Mouse (Mus musculus) liver, embryonic 11.5 days (tissue): Measurements from ENCODE around the gene Bbs4. TPM values are rescaled to one million over a fixed set of nuclear protein-coding genes. Genes with fewer than 3 reads are reported as not detected.

Experiments
- ATAC-seq: fragments of 200-750 bp; cut with Nextera tagmentation; replicated peaks from 2 replicates; pipeline ENCODE4 v1.8.0; 2017; ENCODE audit warnings: moderate number of reproducible peaks, mild to moderate bottlenecking, moderate TSS enrichment, moderate library complexity; ENCODE audit not compliant: low FRiP score
- DNase-seq: peaks from one replicate; pipeline ENCODE4 v3.0.0-alpha.2; 2017; ENCODE audit warnings: low spot score
- H3K27ac ChIP-seq: fragments of 300-500 bp; sonication (generic); 2 replicates; pipeline ENCODE4 v1.5.1; 2014; ENCODE audit warnings: mild to moderate bottlenecking, low read depth, low read length, control low read depth
- H3K27me3 ChIP-seq: fragments of 300-500 bp; sonication (generic); replicated peaks from 2 replicates; pipeline ENCODE4 v1.6.1; 2014; ENCODE audit warnings: low read length, mixed read lengths; ENCODE audit not compliant: control insufficient read depth, insufficient read depth
- H3K36me3 ChIP-seq: fragments of 300-500 bp; sonication (generic); 2 replicates; pipeline ENCODE4 v1.6.1; 2014; ENCODE audit warnings: mild to moderate bottlenecking, low read length, moderate library complexity, mixed read lengths; ENCODE audit not compliant: control insufficient read depth, insufficient read depth
- H3K4me1 ChIP-seq: fragments of 300-500 bp; sonication (generic); replicated peaks from 2 replicates; pipeline ENCODE4 v1.6.1; 2014; ENCODE audit warnings: low read length, mixed read lengths; ENCODE audit not compliant: control insufficient read depth, insufficient read depth
- H3K4me2 ChIP-seq: fragments of 300-500 bp; sonication (generic); 2 replicates; pipeline ENCODE4 v1.6.1; 2014; ENCODE audit warnings: mild to moderate bottlenecking, control low read depth, moderate library complexity
- H3K4me3 ChIP-seq: fragments of 300-500 bp; sonication (generic); 2 replicates; pipeline ENCODE4 v1.5.1; 2014; ENCODE audit warnings: low read depth, low read length, control low read depth
- H3K9ac ChIP-seq: fragments of 300-500 bp; sonication (generic); 2 replicates; pipeline ENCODE4 v1.6.1; 2014; ENCODE audit warnings: low read depth, low read length, control low read depth
- H3K9me3 ChIP-seq: fragments of 300-500 bp; sonication (generic); 2 replicates; pipeline ENCODE4 v1.6.1; 2016; ENCODE audit warnings: low read length, inconsistent platforms, mixed read lengths; ENCODE audit not compliant: control insufficient read depth
- WGBS: fragments of 180-500 bp; shearing (Covaris S2); extraction: QIAGEN DNeasy Blood & Tissue Kit; methylation state at CpG from one replicate; pipeline ENCODE4 v1.1.7; 2014; 5-methylcytosine and 5-hydroxymethylcytosine counted together
- polyA plus RNA-seq: library from polyadenylated mRNA; unstranded; fragments of >200 nt; fragmentation: Nextera tagmentation; extraction: Ambion mirVana; gene quantifications from 2 replicates; pipeline ENCODE4 v1.2.1, GENCODE M21; 2014

Gene Bbs4
- polyA plus RNA-seq, 1 experiment from 2014 or later: 6.3 TPM

DNA sequence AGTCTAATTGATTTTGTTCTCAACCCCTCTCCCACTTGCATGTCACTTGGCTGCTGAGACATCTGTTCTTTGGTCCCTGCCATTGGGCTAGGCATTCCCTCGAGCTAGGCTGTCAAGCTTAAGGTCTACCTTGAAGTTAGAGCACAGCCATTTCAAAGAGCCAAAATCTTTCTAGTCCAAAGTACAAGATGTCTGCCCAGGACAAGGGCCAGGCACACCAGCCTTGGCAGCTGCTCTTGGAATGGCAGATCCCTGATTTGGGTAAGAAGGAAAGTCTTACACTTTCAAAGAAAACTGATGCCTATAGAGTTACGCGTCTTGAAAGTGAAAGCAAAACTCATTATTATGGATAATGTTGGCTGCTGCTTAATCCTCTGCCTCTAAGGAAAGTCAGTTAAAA is 37.1 kb downstream of the Bbs4 start:
- Histone ChIP-seq H3K9ac (no peak overlapping the region), H3K36me3 (peaks cover 20% of the 10 kb centered on the region; the same call in 1 of the 2 replicates), H3K4me3 (no peak overlapping the region), H3K9me3 (no peaks in the 10 kb centered on the region), H3K4me2 (no peak overlapping the region), H3K4me1 (no peaks in the 10 kb centered on the region), H3K27ac (no peak overlapping the region), H3K27me3 (no peaks in the 10 kb centered on the region)
- WGBS: 87% methylated on average over 3 of the region's 3 CpGs
- no peak for ATAC-seq
- no peak for DNase-seq

- H3K9me3 ChIP-seq: no peaks in the 10 kb centered on the region
- no peak overlapping the region for H3K4me3 ChIP-seq
- H3K4me2 ChIP-seq: no peak overlapping the region
- WGBS: 88% methylated on average over 3 of the region's 3 CpGs
- no peaks in the 10 kb centered on the region for H3K4me1 ChIP-seq
- no peak for DNase-seq
- no peak for ATAC-seq
- peaks cover 29% of the 10 kb centered on the region for H3K36me3 ChIP-seq
- H3K9ac ChIP-seq: no peak overlapping the region
- no peak overlapping the region for H3K27ac ChIP-seq
- no peaks in the 10 kb centered on the region for H3K27me3 ChIP-seq
Measured at GRCm38 (mm10) chr9:59311284-59311670, 42.0 kb downstream of the Bbs4 start.

DNA sequence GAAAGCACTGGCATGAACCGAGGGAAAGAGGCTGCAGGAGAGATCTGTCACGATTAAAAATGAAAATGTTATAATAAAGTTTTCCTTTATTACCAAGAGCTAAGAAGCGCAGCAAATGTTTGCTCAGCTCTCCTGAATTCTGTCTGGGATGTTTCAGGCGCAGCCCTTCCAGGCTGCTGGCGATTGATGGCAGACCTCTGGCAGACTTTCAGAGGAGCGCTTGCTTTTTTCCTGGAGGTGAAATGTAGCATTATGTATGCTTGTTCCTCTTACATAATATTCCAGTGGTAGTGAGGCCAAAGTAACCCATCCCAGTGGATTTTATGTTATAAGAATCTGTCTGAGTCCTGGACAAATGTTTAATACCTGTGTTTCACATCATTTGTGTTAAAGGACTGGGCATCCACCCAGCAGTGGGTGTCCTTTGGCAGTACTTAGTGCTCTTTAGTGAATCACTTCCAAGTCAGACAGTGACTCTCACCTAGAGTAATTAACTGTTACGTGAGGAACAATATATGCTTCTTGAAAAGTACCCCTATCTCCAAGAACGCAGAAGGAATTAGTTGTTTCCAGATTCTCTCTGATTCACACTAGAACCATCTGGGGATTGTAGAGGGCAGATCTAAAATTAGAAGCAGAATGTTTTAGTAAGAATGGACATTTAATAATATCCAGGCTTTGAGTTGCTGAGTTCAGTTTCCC is 42.6 kb downstream of the Bbs4 start:
- no peak for DNase-seq
- H3K4me3 ChIP-seq: no peak overlapping the region
- no peak overlapping the region for H3K4me2 ChIP-seq
- H3K4me1 ChIP-seq: no peaks in the 10 kb centered on the region
- no peak overlapping the region for H3K9ac ChIP-seq
- H3K36me3 ChIP-seq: peaks cover 33% of the 10 kb centered on the region
- 88% methylated on average over 8 of the region's 8 CpGs for WGBS
- H3K27me3 ChIP-seq: no peaks in the 10 kb centered on the region
- H3K9me3 ChIP-seq: no peaks in the 10 kb centered on the region
- no peak overlapping the region for H3K27ac ChIP-seq
- no peak for ATAC-seq

DNA sequence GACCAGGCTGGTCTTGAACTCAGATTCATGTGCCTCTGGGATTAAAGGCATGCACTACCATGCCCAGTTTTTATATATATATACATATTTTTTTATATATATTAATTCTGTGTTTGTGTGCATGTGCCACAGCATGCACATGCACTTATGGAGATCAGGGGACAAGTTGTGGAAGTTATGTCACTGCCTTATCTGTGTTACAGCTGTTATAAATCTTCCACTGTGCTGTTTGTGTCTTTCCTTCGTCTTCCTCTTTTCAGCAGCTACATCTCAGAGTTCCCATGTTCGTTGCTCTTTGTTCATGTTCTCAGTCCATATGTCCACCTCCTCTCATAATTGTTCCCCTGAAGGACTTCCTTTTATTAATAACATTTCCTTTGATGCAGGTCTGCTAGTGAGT is 45.4 kb downstream of the Bbs4 start:
- Histone ChIP-seq H3K36me3 (peaks cover 25% of the 10 kb centered on the region), H3K27ac (no peak overlapping the region), H3K27me3 (no peaks in the 10 kb centered on the region), H3K4me3 (no peak overlapping the region), H3K4me2 (no peak overlapping the region), H3K9me3 (no peaks in the 10 kb centered on the region), H3K4me1 (no peaks in the 10 kb centered on the region), H3K9ac (no peak overlapping the region)
- WGBS: 60% methylated on average over 2 of the region's 2 CpGs
- ATAC-seq: no peak
- DNase-seq: no peak

DNA sequence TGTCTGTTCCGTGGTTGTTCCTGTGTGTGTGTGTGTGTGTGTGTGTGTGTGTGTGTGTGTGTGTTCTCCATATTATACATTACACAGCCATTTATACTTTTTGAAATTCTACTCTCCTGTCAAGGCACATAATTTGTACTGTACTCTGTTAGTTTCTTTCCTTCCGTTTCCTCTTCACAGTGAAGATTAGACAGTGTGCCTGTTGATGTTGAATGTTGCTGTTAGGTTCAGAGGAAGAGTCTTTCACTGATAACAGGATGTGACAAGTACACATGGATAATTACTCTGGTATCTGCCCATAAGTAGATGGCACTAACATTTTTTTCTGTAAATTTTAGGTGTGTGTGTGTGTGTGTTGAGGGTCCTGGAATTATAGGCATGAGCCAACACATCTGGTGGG is 56.9 kb downstream of the Bbs4 start:
- Histone ChIP-seq H3K4me2 (no peak overlapping the region), H3K27me3 (no peaks in the 10 kb centered on the region), H3K9me3 (no peaks in the 10 kb centered on the region), H3K36me3 (peaks cover under 1% of the 10 kb centered on the region; the same call in 1 of the 2 replicates), H3K27ac (no peak overlapping the region), H3K9ac (no peak overlapping the region), H3K4me1 (peaks cover 18% of the 10 kb centered on the region), H3K4me3 (no peak overlapping the region)
- WGBS: 67% methylated on average over 2 of the region's 2 CpGs
- ATAC-seq: no peak
- DNase-seq: no peak

DNA sequence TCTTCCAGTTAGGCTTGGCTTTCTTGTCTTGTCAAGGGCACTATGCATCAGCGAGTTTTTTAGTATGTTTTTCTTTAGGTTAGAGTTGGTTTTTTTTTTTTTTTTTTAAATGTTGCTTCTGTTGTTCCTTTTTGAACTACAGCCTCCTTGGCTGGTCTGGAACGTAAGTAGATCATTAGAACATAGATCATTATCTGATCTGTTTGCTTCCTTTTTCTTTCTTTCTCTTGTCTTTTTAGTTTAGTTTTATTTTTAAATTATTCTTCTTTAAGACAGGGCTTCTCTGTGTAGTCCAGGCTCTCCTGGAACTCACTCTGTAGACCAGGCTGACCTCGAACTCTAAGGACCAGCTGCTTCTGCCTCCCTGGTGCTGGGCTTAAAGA is 60.8 kb downstream of the Bbs4 start:
- WGBS: 38% methylated on average over 3 of the region's 3 CpGs
- Histone ChIP-seq H3K27me3 (no peaks in the 10 kb centered on the region), H3K4me3 (peak overlapping the region; percentile 99), H3K27ac (no peak overlapping the region), H3K9me3 (no peaks in the 10 kb centered on the region), H3K36me3 (no peaks in the 10 kb centered on the region; the same call in 1 of the 2 replicates), H3K4me2 (peak overlapping the region; percentile 74), H3K4me1 (peaks cover 45% of the 10 kb centered on the region), H3K9ac (peak overlapping the region; percentile 95)
- no peak for DNase-seq
- ATAC-seq: no peak

DNA sequence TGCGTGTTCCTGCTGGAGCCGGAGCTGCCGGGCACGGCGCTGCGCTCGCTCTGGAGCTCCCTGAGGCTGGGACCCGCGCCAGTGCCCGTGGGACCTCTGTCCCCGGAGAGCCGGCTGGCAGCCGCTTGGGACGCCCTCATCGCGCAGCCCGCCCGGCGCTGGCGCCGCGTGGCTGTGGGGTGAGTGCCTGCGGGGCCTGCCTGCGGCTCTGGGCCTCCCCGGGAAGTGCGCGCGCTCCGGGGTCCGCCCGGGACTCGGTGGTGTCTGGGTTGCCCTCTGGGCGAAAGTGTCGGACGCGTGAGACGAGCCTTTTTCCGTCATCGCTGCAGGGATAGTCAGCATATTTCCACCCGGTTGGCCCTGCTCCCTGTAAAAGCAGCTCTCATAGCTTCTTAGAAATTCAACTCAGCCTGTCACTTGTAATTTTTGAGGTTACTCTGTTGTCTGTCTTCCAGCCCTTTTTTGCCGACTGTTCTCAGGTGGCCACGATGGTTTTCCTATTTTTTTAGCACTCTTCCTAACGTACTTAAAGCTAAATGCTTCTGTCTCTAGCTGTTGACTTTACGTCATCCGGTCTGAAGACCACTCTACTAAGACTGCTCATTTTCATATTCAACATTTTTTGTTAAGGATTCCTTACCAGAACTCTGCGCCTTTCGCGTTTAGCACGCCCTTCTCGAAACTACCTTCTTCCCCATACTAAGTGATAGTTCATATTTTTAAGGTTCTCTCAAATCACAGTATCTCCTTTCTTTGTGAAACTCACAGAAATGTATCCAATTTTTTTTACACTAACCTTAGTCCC is 61.4 kb downstream of the Bbs4 start:
- ATAC-seq: peak; percentile 60
- peak overlapping the region; percentile 99 for H3K4me3 ChIP-seq
- H3K27ac ChIP-seq: peak overlapping the region; percentile 92
- DNase-seq: no peak
- H3K9me3 ChIP-seq: no peaks in the 10 kb centered on the region
- 1% methylated on average over 46 of the region's 50 CpGs for WGBS
- no peaks in the 10 kb centered on the region for H3K36me3 ChIP-seq
- no peaks in the 10 kb centered on the region for H3K27me3 ChIP-seq
- peak overlapping the region; percentile 95 for H3K9ac ChIP-seq
- peaks cover 45% of the 10 kb centered on the region for H3K4me1 ChIP-seq
- H3K4me2 ChIP-seq: peak overlapping the region; percentile 74

- Histone ChIP-seq H3K9me3 (no peaks in the 10 kb centered on the region), H3K4me2 (peak within 1 kb of the TSS; percentile 74), H3K27me3 (no peaks in the 10 kb centered on the region), H3K9ac (peak within 1 kb of the TSS; percentile 95), H3K27ac (peak within 1 kb of the TSS; percentile 92), H3K36me3 (no peaks in the 10 kb centered on the region), H3K4me3 (peak within 1 kb of the TSS; percentile 99), H3K4me1 (peaks cover 45% of the 10 kb centered on the region)
- peak; percentile 93 for DNase-seq
- WGBS: under 1% methylated on average over 58 of the region's 58 CpGs
- peak; percentile 94 for ATAC-seq
Measured at GRCm38 (mm10) chr9:59290957-59291687, 62.2 kb downstream of the Bbs4 start, which contains the start of gene Adpgk. Gene Adpgk, plus strand, starts transcription at chr9:59291558.
